ENCODE assay signal across 17 mouse cellular contexts in the genomic region with DNA sequence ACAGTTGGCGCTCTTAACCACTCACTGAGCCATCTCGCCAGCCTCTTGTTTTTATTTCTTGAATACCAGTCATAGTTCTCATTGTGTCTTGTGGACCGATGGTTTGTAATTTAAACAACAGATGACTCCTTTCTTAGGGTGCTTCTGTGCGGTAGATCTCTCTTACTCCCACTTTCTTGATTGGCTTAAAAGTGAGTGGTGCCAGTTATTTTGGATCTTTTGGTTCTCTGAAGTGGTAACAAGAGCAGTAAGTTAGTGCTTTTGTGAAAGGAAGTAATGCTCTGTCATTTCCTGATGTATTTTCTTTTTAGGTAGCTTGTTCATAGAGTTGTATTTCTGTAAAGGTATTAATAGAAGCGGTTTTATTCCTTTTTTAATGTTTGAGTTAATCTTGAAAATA.
"Had no signal": no experiment of that assay in that cellular context is flagged by ENCODE, and none has a peak within 500 bp of the region (broad histone marks: within the 10 kb centered on the region; RNA-seq: fewer than 3 reads in every experiment).

No protein-coding gene starts in this region.

- H3K27me3 ChIP-seq: limb, embryonic 13.5 days; neural tube, embryonic 12.5 days had no signal

- H3K9ac ChIP-seq: limb, embryonic 13.5 days; liver, embryonic 14.5 days; lung, embryonic 14.5 days; neural tube, embryonic 12.5 days had no signal

- H3K4me3 ChIP-seq: layer of hippocampus, adult 2 months; limb, embryonic 13.5 days; midbrain, embryonic 10.5 days; myocyte; neural tube, embryonic 12.5 days had no signal

- H3K36me3 ChIP-seq: limb, embryonic 13.5 days; midbrain, embryonic 10.5 days; neural tube, embryonic 12.5 days had no signal

- DNase-seq: kidney, adult 18-20 months; kidney, postnatal 10 days; kidney, postnatal 4 days; left cerebral cortex, postnatal 4 days; lung, embryonic 14.5 days; lung, postnatal 10 days; lung, postnatal 4 days; midbrain, embryonic 14.5 days; retina, postnatal 1 day; thymus, postnatal 36 days had no signal

- H3K27ac ChIP-seq: layer of hippocampus, adult 2 months; limb, embryonic 13.5 days; liver, embryonic 14.5 days; midbrain, embryonic 10.5 days; neural tube, embryonic 12.5 days; stomach, postnatal 0 days had no signal

- H3K4me2 ChIP-seq: limb, embryonic 13.5 days; lung, embryonic 14.5 days; neural tube, embryonic 12.5 days had no signal

- H3K9me3 ChIP-seq: limb, embryonic 13.5 days; midbrain, embryonic 10.5 days; neural tube, embryonic 12.5 days had no signal

- H3K4me1 ChIP-seq: midbrain, embryonic 10.5 days had no signal
